Mouse (Mus musculus): ENCODE measurements around the gene Tmem80.

DNA sequence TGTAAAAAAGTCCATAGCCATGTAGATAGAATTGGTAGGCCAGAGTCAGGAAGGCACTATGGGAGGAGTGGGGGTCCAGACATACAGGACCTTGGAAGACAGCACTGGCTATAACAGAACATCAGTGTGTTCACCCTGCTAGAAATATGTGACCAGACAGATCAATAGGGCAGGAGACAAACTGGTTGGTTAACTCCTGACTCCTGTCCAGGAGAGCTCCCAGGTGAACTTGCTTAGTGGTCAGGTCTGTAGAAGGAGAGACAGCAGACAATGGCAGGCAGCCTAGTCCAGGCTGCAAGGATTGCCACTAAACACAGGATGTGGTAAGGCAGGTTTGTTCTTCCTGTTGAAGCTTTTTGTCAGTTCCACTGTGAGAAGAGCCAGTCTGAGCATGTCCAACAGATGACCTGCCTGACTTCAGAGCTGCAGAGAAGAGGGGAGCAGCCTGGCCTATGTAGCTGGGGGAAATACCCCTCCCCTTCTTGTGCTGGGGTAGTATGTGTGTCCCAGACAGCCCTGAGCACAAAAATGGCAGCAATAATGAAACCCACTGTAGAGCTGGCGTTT lies 24.8 kb upstream of the Tmem80 start:
- TF ChIP-seq CTCF (IDR thresholded peaks at IDR 0.05; ENCODE audit: low read depth) (no peak), EP300 (IDR thresholded peaks at IDR 0.05; ENCODE audit: low read depth) (no peak)
